Mouse (Mus musculus) limb, embryonic 14.5 days (tissue): ENCODE measurements around the gene Rbfox3. TPM values are rescaled to one million over a fixed set of nuclear protein-coding genes. Genes with fewer than 3 reads are reported as not detected.
A peak's percentile ranks its signal among the peaks of the same experiment; 100 is the strongest.

Source experiments
- ATAC-seq: fragments of 200-750 bp; cut with Nextera tagmentation; 2 replicates; pipeline ENCODE4 v1.8.0; 2017; ENCODE audit warnings: low read depth, moderate number of reproducible peaks, moderate TSS enrichment; ENCODE audit not compliant: low FRiP score
- DNase-seq: peaks from one replicate; pipeline ENCODE4 v3.0.0-alpha.2; 2015; ENCODE audit warnings: low spot score
- H3K27ac ChIP-seq: fragments of 300-500 bp; sonication (generic); replicated peaks from 2 replicates; pipeline ENCODE4 v1.5.1; 2014; ENCODE audit warnings: low read depth, mild to moderate bottlenecking, low read length, moderate library complexity, mixed read lengths
- H3K27me3 ChIP-seq: fragments of 300-500 bp; sonication (generic); 2 replicates; pipeline ENCODE4 v1.6.1; 2014; ENCODE audit warnings: low read length, mixed read lengths; ENCODE audit not compliant: control insufficient read depth, insufficient read depth
- H3K36me3 ChIP-seq: fragments of 300-500 bp; sonication (generic); 2 replicates; pipeline ENCODE4 v1.6.1; 2014; ENCODE audit warnings: mild to moderate bottlenecking, low read length, moderate library complexity, mixed read lengths; ENCODE audit not compliant: control insufficient read depth, insufficient read depth
- H3K4me1 ChIP-seq: fragments of 300-500 bp; sonication (generic); 2 replicates; pipeline ENCODE4 v1.6.1; 2014; ENCODE audit warnings: antibody characterized with exemption, low read length, mixed read lengths; ENCODE audit not compliant: control insufficient read depth, insufficient read depth
- H3K4me2 ChIP-seq: fragments of 300-500 bp; sonication (generic); replicated peaks from 2 replicates; pipeline ENCODE4 v1.6.1; 2014; ENCODE audit warnings: low read depth, mild to moderate bottlenecking, low read length, moderate library complexity; ENCODE audit not compliant: severe bottlenecking
- H3K4me3 ChIP-seq: fragments of 300-500 bp; sonication (generic); replicated peaks from 2 replicates; pipeline ENCODE4 v1.5.1; 2014; ENCODE audit warnings: low read length
- H3K9ac ChIP-seq: fragments of 300-500 bp; sonication (generic); 2 replicates; pipeline ENCODE4 v1.6.1; 2014; ENCODE audit warnings: mild to moderate bottlenecking, low read depth, low read length, moderate library complexity; ENCODE audit not compliant: severe bottlenecking
- H3K9me3 ChIP-seq: fragments of 300-500 bp; sonication (generic); 2 replicates; pipeline ENCODE4 v1.6.1; 2016; ENCODE audit warnings: low read length; ENCODE audit not compliant: control insufficient read depth
- POLR2A ChIP-seq: fragments of 200-500 bp; IDR thresholded peaks from 2 replicates; pipeline ENCODE4 v1.8.0; 2012; ENCODE audit warnings: inconsistent platforms, mild to moderate bottlenecking, moderate library complexity, borderline replicate concordance; ENCODE audit not compliant: insufficient read depth, insufficient read length; ENCODE audit errors: extremely low read depth
- WGBS: fragments of 180-500 bp; shearing (Covaris S2); extraction: QIAGEN DNeasy Blood & Tissue Kit; methylation state at CpG from one replicate; pipeline ENCODE4 v1.1.7; 2014; 5-methylcytosine and 5-hydroxymethylcytosine counted together
- polyA plus RNA-seq, 2 experiments: library from polyadenylated mRNA; depleted of rRNA in 1 of 2; stranded (reverse) in 1 of 2; unstranded in 1 of 2; fragments of >200 nt; fragmentation: Nextera tagmentation in 1 of 2; extraction: Ambion mirVana in 1 of 2; gene quantifications; 2 replicates each; pipeline versions ENCODE4 v1.2.1 to v1.2.3; 2012 to 2014

The Rbfox3 gene
- polyA plus RNA-seq, 2 experiments = 0.43 to 0.44 TPM

DNA sequence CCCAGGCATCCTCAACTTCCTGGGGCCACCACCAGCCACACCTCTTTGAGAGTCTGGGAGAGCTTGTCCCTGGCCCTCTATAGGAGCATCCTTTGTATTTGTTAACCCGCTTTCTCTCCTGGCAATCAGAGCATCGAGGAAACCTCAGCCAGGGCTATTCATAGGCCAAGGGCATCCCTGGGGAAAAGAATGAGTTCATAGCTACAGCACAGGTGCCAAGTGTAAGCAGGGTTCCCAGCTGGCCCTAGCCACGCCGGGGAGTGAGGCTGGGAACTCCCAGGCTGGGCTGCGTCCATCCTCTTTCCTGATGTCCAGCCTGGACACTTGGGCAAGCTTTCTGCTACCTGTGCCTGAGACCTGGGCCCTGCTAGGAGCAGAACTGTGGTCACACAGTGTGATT, 241.6 kb downstream of the Rbfox3 start:
- H3K36me3 ChIP-seq = no peaks in the 10 kb centered on the region
- H3K9ac ChIP-seq = no peak overlapping the region
- WGBS = 65% methylated on average over 5 of the region's 5 CpGs
- no peak for DNase-seq
- H3K9me3 ChIP-seq = no peaks in the 10 kb centered on the region
- TF ChIP-seq POLR2A = no peak
- H3K4me3 ChIP-seq = no peak overlapping the region
- H3K4me2 ChIP-seq = no peak overlapping the region
- ATAC-seq = no peak
- no peaks in the 10 kb centered on the region for H3K27me3 ChIP-seq
- H3K4me1 ChIP-seq = no peaks in the 10 kb centered on the region
- H3K27ac ChIP-seq = no peak overlapping the region

DNA sequence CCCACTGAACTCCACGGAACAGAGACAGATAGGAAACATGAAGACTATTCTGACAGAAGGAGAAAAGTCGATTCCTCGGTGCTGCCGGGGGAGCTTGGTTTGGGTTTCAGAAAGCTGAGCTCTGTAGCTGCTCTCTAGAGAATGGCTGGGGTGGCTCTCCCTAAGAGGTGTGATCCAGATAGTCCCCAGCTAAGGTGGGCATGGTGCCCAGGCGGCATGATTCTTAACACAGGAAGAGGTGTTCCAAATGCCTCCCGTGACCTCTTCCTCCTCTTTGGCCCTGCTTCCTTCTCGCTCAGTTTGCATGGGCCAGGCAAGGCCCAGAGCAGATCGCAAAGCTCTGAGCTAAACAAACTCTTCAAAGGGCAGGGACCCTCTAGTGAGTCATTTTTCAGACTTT, 243.0 kb downstream of the Rbfox3 start:
- Histone ChIP-seq H3K4me3 (no peak overlapping the region), H3K9me3 (no peaks in the 10 kb centered on the region), H3K4me1 (no peaks in the 10 kb centered on the region), H3K27ac (no peak overlapping the region), H3K27me3 (no peaks in the 10 kb centered on the region), H3K9ac (no peak overlapping the region), H3K36me3 (no peaks in the 10 kb centered on the region), H3K4me2 (no peak overlapping the region)
- DNase-seq = no peak
- no peak for ATAC-seq
- WGBS = 74% methylated on average over 8 of the region's 8 CpGs
- no peak for TF ChIP-seq POLR2A

DNA sequence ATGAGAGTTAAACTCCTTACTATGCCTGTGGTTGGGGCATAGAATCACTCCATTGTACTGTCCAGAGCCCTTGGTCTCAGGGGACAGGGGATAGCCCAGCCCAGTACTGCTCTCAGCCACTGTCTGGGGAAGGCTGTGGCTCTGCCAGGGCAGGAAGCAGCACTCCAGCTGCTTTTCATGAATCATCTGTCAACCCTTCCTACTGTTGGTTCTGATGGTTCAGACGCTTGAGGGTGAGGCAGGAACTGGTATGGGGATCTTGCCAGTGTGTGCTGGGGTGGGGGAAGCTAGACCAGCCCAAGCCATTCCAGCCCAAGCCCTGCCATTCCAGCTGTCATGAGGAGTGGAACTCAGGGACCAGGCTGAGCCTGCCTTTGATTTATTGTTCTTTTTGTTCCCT, 243.5 kb downstream of the Rbfox3 start:
- H3K27ac ChIP-seq = no peak overlapping the region

DNA sequence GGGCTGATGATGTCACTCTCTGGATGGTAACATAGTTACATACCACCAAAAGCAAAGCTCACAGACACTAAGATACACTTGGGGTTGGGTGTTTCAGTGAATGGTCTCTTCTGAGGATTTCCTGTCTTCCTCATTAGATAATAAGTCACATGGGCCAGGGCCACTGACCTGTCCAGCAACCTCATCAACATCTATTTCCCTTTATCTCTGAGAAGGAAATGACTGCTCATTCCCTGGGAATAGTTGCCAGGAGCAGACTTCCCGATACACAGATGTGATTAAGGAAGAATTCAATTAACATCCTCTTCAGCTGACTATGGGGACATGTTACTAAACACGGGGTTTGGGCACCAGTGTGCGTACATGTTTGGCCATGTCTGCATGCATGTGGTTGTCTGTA, 245.2 kb downstream of the Rbfox3 start:
- Histone ChIP-seq H3K4me1 (no peaks in the 10 kb centered on the region), H3K9ac (no peak overlapping the region), H3K9me3 (no peaks in the 10 kb centered on the region), H3K4me3 (no peak overlapping the region), H3K4me2 (no peak overlapping the region), H3K27ac (no peak overlapping the region), H3K36me3 (no peaks in the 10 kb centered on the region), H3K27me3 (no peaks in the 10 kb centered on the region)
- no peak for ATAC-seq
- 72% methylated on average over 3 of the region's 3 CpGs for WGBS
- TF ChIP-seq POLR2A = no peak
- no peak for DNase-seq

More for the DNA sequence above, 243.5 kb downstream of the Rbfox3 start:
- DNase-seq (no peak), ATAC-seq (no peak)
- 47% methylated on average over 1 of the region's 1 CpGs for WGBS
- no peak for TF ChIP-seq POLR2A
- Histone ChIP-seq H3K36me3 (no peaks in the 10 kb centered on the region), H3K4me1 (no peaks in the 10 kb centered on the region), H3K9me3 (no peaks in the 10 kb centered on the region), H3K27me3 (no peaks in the 10 kb centered on the region), H3K4me2 (no peak overlapping the region), H3K4me3 (no peak overlapping the region), H3K9ac (no peak overlapping the region)

DNA sequence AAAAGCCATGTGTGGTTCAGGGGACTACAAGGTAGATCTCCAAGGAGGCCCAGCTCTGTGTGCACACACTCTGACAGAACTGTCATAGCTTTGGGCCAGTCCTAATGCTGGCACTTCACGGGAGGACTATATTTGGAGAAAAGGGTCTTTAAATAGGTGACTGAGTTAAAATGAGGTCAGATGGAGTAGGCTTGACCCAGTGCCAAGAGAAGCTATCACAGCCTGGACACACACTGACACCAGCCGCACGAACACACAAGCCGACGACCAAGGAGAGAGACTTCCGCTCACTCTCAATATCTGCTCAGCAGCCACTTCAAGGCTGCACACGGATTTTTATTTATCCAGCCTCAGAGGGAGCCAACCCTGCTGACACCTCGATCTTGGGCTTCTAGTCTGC, 248.1 kb downstream of the Rbfox3 start:
- no peak for ATAC-seq
- no peak overlapping the region for H3K27ac ChIP-seq
- H3K4me1 ChIP-seq = no peaks in the 10 kb centered on the region
- H3K27me3 ChIP-seq = no peaks in the 10 kb centered on the region
- H3K4me3 ChIP-seq = no peak overlapping the region
- H3K36me3 ChIP-seq = no peaks in the 10 kb centered on the region
- H3K4me2 ChIP-seq = no peak overlapping the region
- H3K9me3 ChIP-seq = no peaks in the 10 kb centered on the region
- no peak overlapping the region for H3K9ac ChIP-seq
- no peak for DNase-seq
- 78% methylated on average over 8 of the region's 8 CpGs for WGBS
- no peak for TF ChIP-seq POLR2A

DNA sequence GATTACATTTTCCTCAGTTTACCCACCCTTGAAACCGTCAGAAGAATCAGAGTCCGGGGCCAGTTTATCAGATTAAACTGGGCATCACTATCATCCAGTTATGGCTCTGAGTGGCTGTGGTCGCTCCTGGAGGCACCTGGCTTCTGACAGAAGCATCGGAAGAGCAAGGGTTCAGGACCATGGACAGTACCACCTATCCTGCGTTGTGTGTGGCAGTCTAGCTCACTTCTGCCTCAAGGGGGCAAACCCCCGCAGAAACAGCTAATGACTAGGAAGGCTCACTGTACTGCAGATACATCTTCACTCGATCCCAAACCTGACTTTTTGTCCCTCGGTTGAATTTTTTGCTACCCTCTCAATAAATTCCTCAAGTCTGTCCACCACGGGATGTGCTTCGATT, 252.1 kb downstream of the Rbfox3 start:
- DNase-seq (peak; percentile 94), ATAC-seq (peak; percentile 55; the same call in 1 of the 2 replicates)
- Histone ChIP-seq H3K4me3 (no peak overlapping the region), H3K9ac (no peak overlapping the region), H3K27me3 (no peaks in the 10 kb centered on the region), H3K4me1 (no peaks in the 10 kb centered on the region), H3K36me3 (no peaks in the 10 kb centered on the region), H3K4me2 (no peak overlapping the region), H3K27ac (no peak overlapping the region), H3K9me3 (no peaks in the 10 kb centered on the region)
- 11% methylated on average over 10 of the region's 10 CpGs for WGBS
- TF ChIP-seq POLR2A = no peak
